Mouse (Mus musculus): Measurements from ENCODE around the gene Bbc3.

GRCm38 (mm10) chr7:16263843-16264242 is 44.4 kb upstream of the Bbc3 start:
- no peak for TF ChIP-seq CTCF (IDR thresholded peaks at IDR 0.05; ENCODE audit: low read depth)
- no peak for TF ChIP-seq EP300 (IDR thresholded peaks at IDR 0.05; ENCODE audit: low read depth)
